Mouse (Mus musculus) urinary bladder, adult 18-20 months (tissue): Measurements from ENCODE around the gene Prkag1.

Source experiments
- DNase-seq, 2 experiments: peaks; one replicate each; pipeline ENCODE4 v3.0.0; 2022; ENCODE audit warnings: low spot score in 2 of 2, mixed read lengths in 2 of 2

The Prkag1 gene

GRCm38 (mm10) chr15:98793141-98793698 lies 38.1 kb downstream of the Prkag1 start:
- no peak for DNase-seq

GRCm38 (mm10) chr15:98792233-98793020 lies 38.9 kb downstream of the Prkag1 start:
- no peak for DNase-seq

- DNase-seq = no peak
Measured at GRCm38 (mm10) chr15:98791771-98792170, 39.5 kb downstream of the Prkag1 start.

GRCm38 (mm10) chr15:98791221-98791620 lies 40.1 kb downstream of the Prkag1 start:
- DNase-seq = no peak

- no peak for DNase-seq
Measured at GRCm38 (mm10) chr15:98790761-98791160, 40.6 kb downstream of the Prkag1 start.

GRCm38 (mm10) chr15:98789661-98790535 lies 41.4 kb downstream of the Prkag1 start, which contains the start of gene Wnt1:
Gene Wnt1, plus strand, starts transcription at chr15:98789857.
- no peak for DNase-seq

- DNase-seq = no peak
Measured at GRCm38 (mm10) chr15:98788972-98789660, 42.2 kb downstream of the Prkag1 start.

GRCm38 (mm10) chr15:98787930-98788329 lies 43.4 kb downstream of the Prkag1 start:
- no peak for DNase-seq

- DNase-seq = no peak
Measured at GRCm38 (mm10) chr15:98785744-98786143, 45.6 kb downstream of the Prkag1 start.

GRCm38 (mm10) chr15:98781166-98781565 lies 50.2 kb downstream of the Prkag1 start:
- no peak for DNase-seq

- peak in 1 of 2 experiments; percentile 74 for DNase-seq
Measured at GRCm38 (mm10) chr15:98780573-98780972, 50.7 kb downstream of the Prkag1 start.

- DNase-seq = no peak
Measured at GRCm38 (mm10) chr15:98780075-98780474, 51.2 kb downstream of the Prkag1 start.

GRCm38 (mm10) chr15:98778806-98779205 lies 52.5 kb downstream of the Prkag1 start:
- no peak for DNase-seq

GRCm38 (mm10) chr15:98778191-98778770 lies 53.0 kb downstream of the Prkag1 start:
- no peak for DNase-seq

- no peak for DNase-seq
Measured at GRCm38 (mm10) chr15:98777762-98778161, 53.6 kb downstream of the Prkag1 start, which contains the start of gene Wnt10b. Gene Wnt10b, minus strand, starts transcription at chr15:98778150.

- DNase-seq = no peak
Measured at GRCm38 (mm10) chr15:98777005-98777616, 54.2 kb downstream of the Prkag1 start.

GRCm38 (mm10) chr15:98776280-98777004 lies 54.9 kb downstream of the Prkag1 start:
- no peak for DNase-seq

- DNase-seq = no peak
Measured at GRCm38 (mm10) chr15:98775533-98775932, 55.8 kb downstream of the Prkag1 start.

GRCm38 (mm10) chr15:98774096-98774495 lies 57.2 kb downstream of the Prkag1 start:
- no peak for DNase-seq
